Mouse (Mus musculus) megakaryocyte, embryonic 14.5 days (primary cell): ENCODE data around the gene 2410015M20Rik.

Experiments
- FLI1 ChIP-seq: IDR thresholded peaks from 2 replicates; pipeline ENCODE4 v1.6.1; 2012; ENCODE audit warnings: low read length, inconsistent platforms, mixed read lengths
- GATA1 ChIP-seq: IDR thresholded peaks from 3 replicates; pipeline ENCODE4 v1.6.1; 2012; ENCODE audit warnings: mixed read lengths, low read length, inconsistent platforms, borderline replicate concordance

GRCm38 (mm10) chr17:56587773-56588172 lies 21.8 kb downstream of the 2410015M20Rik start:
- no peak for TF ChIP-seq GATA1
- TF ChIP-seq FLI1, result no peak
